Mouse (Mus musculus): ENCODE results near the gene Cnbd2. TPM values are rescaled to one million over a fixed set of nuclear protein-coding genes. Genes with fewer than 3 reads are reported as not detected.

Cnbd2 gene
- polyA plus RNA-seq, 1 experiment = 1.6 TPM

- DNase-seq = peak; percentile 6
- TF ChIP-seq CTCF (IDR thresholded peaks at IDR 0.05; ENCODE audit: borderline replicate concordance, control insufficient read depth, extremely low read depth, insufficient read depth, low read length, poor library complexity) (no peak), POLR2A (IDR thresholded peaks at IDR 0.05; ENCODE audit: control insufficient read depth, extremely low read depth, insufficient read depth, low read length, poor library complexity) (no peak)
- no peak overlapping the region for H3K27ac ChIP-seq (ENCODE audit: control insufficient read depth, insufficient read depth, low read length)
- 62% methylated on average over 12 of the region's 12 CpGs for WGBS
- no peak overlapping the region for H3K4me3 ChIP-seq (ENCODE audit: control insufficient read depth, insufficient read depth, low read length)
- H3K4me1 ChIP-seq (replicated peaks; ENCODE audit: control insufficient read depth, insufficient read depth, low read length) = no peaks in the 10 kb centered on the region
- H3K27me3 ChIP-seq (ENCODE audit: control insufficient read depth, insufficient read depth, low read length) = no peaks in the 10 kb centered on the region
- H3K36me3 ChIP-seq (ENCODE audit: control insufficient read depth, insufficient read depth, low read length) = no peaks in the 10 kb centered on the region
These were observed 32.9 kb downstream of the Cnbd2 start for GRCm38 (mm10) chr2:156344775-156345532.

GRCm38 (mm10) chr2:156348812-156349211 is 36.7 kb downstream of the Cnbd2 start:
- no peaks in the 10 kb centered on the region for H3K36me3 ChIP-seq (ENCODE audit: control insufficient read depth, insufficient read depth, low read length)
- no peak for TF ChIP-seq POLR2A (IDR thresholded peaks at IDR 0.05; ENCODE audit: control insufficient read depth, extremely low read depth, insufficient read depth, low read length, poor library complexity)
- TF ChIP-seq CTCF (IDR thresholded peaks at IDR 0.05; ENCODE audit: borderline replicate concordance, control insufficient read depth, extremely low read depth, insufficient read depth, low read length, poor library complexity) = no peak
- H3K27ac ChIP-seq (ENCODE audit: control insufficient read depth, insufficient read depth, low read length) = no peak overlapping the region
- no peak for DNase-seq
- H3K4me1 ChIP-seq (replicated peaks; ENCODE audit: control insufficient read depth, insufficient read depth, low read length) = no peaks in the 10 kb centered on the region
- no peak overlapping the region for H3K4me3 ChIP-seq (ENCODE audit: control insufficient read depth, insufficient read depth, low read length)
- 90% methylated on average over 4 of the region's 4 CpGs for WGBS
- no peaks in the 10 kb centered on the region for H3K27me3 ChIP-seq (ENCODE audit: control insufficient read depth, insufficient read depth, low read length)

GRCm38 (mm10) chr2:156349286-156349848 is 37.3 kb downstream of the Cnbd2 start:
- TF ChIP-seq POLR2A (IDR thresholded peaks at IDR 0.05; ENCODE audit: control insufficient read depth, extremely low read depth, insufficient read depth, low read length, poor library complexity) = no peak
- TF ChIP-seq CTCF (IDR thresholded peaks at IDR 0.05; ENCODE audit: borderline replicate concordance, control insufficient read depth, extremely low read depth, insufficient read depth, low read length, poor library complexity) = no peak
- Histone ChIP-seq H3K4me1 (replicated peaks; ENCODE audit: control insufficient read depth, insufficient read depth, low read length) (no peaks in the 10 kb centered on the region), H3K36me3 (ENCODE audit: control insufficient read depth, insufficient read depth, low read length) (no peaks in the 10 kb centered on the region), H3K4me3 (ENCODE audit: control insufficient read depth, insufficient read depth, low read length) (no peak overlapping the region), H3K27me3 (ENCODE audit: control insufficient read depth, insufficient read depth, low read length) (no peaks in the 10 kb centered on the region), H3K27ac (ENCODE audit: control insufficient read depth, insufficient read depth, low read length) (no peak overlapping the region)
- no peak for DNase-seq
- WGBS = 94% methylated on average over 4 of the region's 4 CpGs

GRCm38 (mm10) chr2:156351243-156351642 is 39.1 kb downstream of the Cnbd2 start:
- no peaks in the 10 kb centered on the region for H3K36me3 ChIP-seq (ENCODE audit: control insufficient read depth, insufficient read depth, low read length)
- H3K27me3 ChIP-seq (ENCODE audit: control insufficient read depth, insufficient read depth, low read length) = no peaks in the 10 kb centered on the region
- WGBS = 92% methylated on average over 7 of the region's 7 CpGs
- no peaks in the 10 kb centered on the region for H3K4me1 ChIP-seq (replicated peaks; ENCODE audit: control insufficient read depth, insufficient read depth, low read length)
- no peak overlapping the region for H3K4me3 ChIP-seq (ENCODE audit: control insufficient read depth, insufficient read depth, low read length)
- H3K27ac ChIP-seq (ENCODE audit: control insufficient read depth, insufficient read depth, low read length) = no peak overlapping the region
- DNase-seq = no peak
- TF ChIP-seq POLR2A (IDR thresholded peaks at IDR 0.05; ENCODE audit: control insufficient read depth, extremely low read depth, insufficient read depth, low read length, poor library complexity) = no peak
- TF ChIP-seq CTCF (IDR thresholded peaks at IDR 0.05; ENCODE audit: borderline replicate concordance, control insufficient read depth, extremely low read depth, insufficient read depth, low read length, poor library complexity) = no peak

- no peak for DNase-seq
- Histone ChIP-seq H3K4me1 (replicated peaks; ENCODE audit: control insufficient read depth, insufficient read depth, low read length) (no peaks in the 10 kb centered on the region), H3K27ac (ENCODE audit: control insufficient read depth, insufficient read depth, low read length) (no peak overlapping the region), H3K4me3 (ENCODE audit: control insufficient read depth, insufficient read depth, low read length) (no peak overlapping the region), H3K27me3 (ENCODE audit: control insufficient read depth, insufficient read depth, low read length) (no peaks in the 10 kb centered on the region), H3K36me3 (ENCODE audit: control insufficient read depth, insufficient read depth, low read length) (no peaks in the 10 kb centered on the region)
- 79% methylated on average over 8 of the region's 8 CpGs for WGBS
- no peak for TF ChIP-seq CTCF (IDR thresholded peaks at IDR 0.05; ENCODE audit: borderline replicate concordance, control insufficient read depth, extremely low read depth, insufficient read depth, low read length, poor library complexity)
These were observed 40.5 kb downstream of the Cnbd2 start for GRCm38 (mm10) chr2:156352413-156353165.

GRCm38 (mm10) chr2:156353265-156353692 is 41.2 kb downstream of the Cnbd2 start:
- Histone ChIP-seq H3K27me3 (ENCODE audit: control insufficient read depth, insufficient read depth, low read length) (no peaks in the 10 kb centered on the region), H3K36me3 (ENCODE audit: control insufficient read depth, insufficient read depth, low read length) (no peaks in the 10 kb centered on the region), H3K4me3 (ENCODE audit: control insufficient read depth, insufficient read depth, low read length) (no peak overlapping the region), H3K4me1 (replicated peaks; ENCODE audit: control insufficient read depth, insufficient read depth, low read length) (no peaks in the 10 kb centered on the region), H3K27ac (ENCODE audit: control insufficient read depth, insufficient read depth, low read length) (no peak overlapping the region)
- TF ChIP-seq POLR2A (IDR thresholded peaks at IDR 0.05; ENCODE audit: control insufficient read depth, extremely low read depth, insufficient read depth, low read length, poor library complexity) (no peak), CTCF (IDR thresholded peaks at IDR 0.05; ENCODE audit: borderline replicate concordance, control insufficient read depth, extremely low read depth, insufficient read depth, low read length, poor library complexity) (no peak)
- 87% methylated on average over 7 of the region's 7 CpGs for WGBS
- no peak for DNase-seq
